Mouse (Mus musculus) heart, adult 2 months (tissue): ENCODE results near the gene Cblc. TPM values are rescaled to one million over a fixed set of nuclear protein-coding genes. Genes with fewer than 3 reads are reported as not detected.

ENCODE experiments used
- DNase-seq, 2 experiments: peaks; one replicate each; pipeline ENCODE4 v3.0.0; 2021
- H3K27ac ChIP-seq: fragments of 200-600 bp; 2 replicates; pipeline ENCODE4 v1.8.1; 2022
- H3K27me3 ChIP-seq: fragments of 200-500 bp; 2 replicates; pipeline ENCODE4 v1.6.1; 2012; ENCODE audit warnings: mild to moderate bottlenecking, low read length, inconsistent platforms, mixed read lengths; ENCODE audit not compliant: control insufficient read depth, insufficient read depth
- H3K36me3 ChIP-seq: fragments of 200-500 bp; 2 replicates; pipeline ENCODE4 v1.6.1; 2012; ENCODE audit warnings: low read length, inconsistent platforms; ENCODE audit not compliant: control insufficient read depth, insufficient read depth
- H3K4me1 ChIP-seq: fragments of 200-500 bp; 2 replicates; pipeline ENCODE4 v1.6.1; 2011; ENCODE audit warnings: low read length; ENCODE audit not compliant: control insufficient read depth, insufficient read depth
- H3K4me3 ChIP-seq: fragments of 200-600 bp; 2 replicates; pipeline ENCODE4 v1.8.1; 2022
- H3K79me2 ChIP-seq: fragments of 200-500 bp; replicated peaks from 2 replicates; pipeline ENCODE4 v1.6.1; 2012; ENCODE audit warnings: mild to moderate bottlenecking, inconsistent platforms, low read length, moderate library complexity, mixed read lengths; ENCODE audit not compliant: control insufficient read depth, insufficient read depth
- H3K9ac ChIP-seq: fragments of 200-500 bp; 2 replicates; pipeline ENCODE4 v1.6.1; 2012; ENCODE audit warnings: low read depth, mild to moderate bottlenecking, control low read depth, inconsistent platforms, low read length, mixed read lengths
- CTCF ChIP-seq: fragments of 200-600 bp; IDR thresholded peaks from 2 replicates; pipeline ENCODE4 v1.8.1; 2022; ENCODE audit warnings: antibody characterized with exemption, mild to moderate bottlenecking, moderate library complexity
- EP300 ChIP-seq: fragments of 200-500 bp; IDR thresholded peaks from 2 replicates; pipeline ENCODE4 v1.6.1; 2011; ENCODE audit warnings: low read depth, low read length, control low read depth; ENCODE audit not compliant: insufficient read depth
- POLR2A ChIP-seq: fragments of 200-500 bp; IDR thresholded peaks from 2 replicates; pipeline ENCODE4 v1.6.1; 2011; ENCODE audit warnings: mild to moderate bottlenecking, low read depth, low read length, control low read depth; ENCODE audit not compliant: insufficient read depth
- WGBS: fragments of 180-500 bp; shearing (Covaris S2); methylation state at CpG from one replicate; pipeline ENCODE4 v1.1.7; 2018; 5-methylcytosine and 5-hydroxymethylcytosine counted together
- intact Hi-C: fragments of 180-260 bp; cut with DNase I; formaldehyde crosslinking; loops from one replicate; pipeline ENCODE4 v1.15.1; 2025
- polyA plus RNA-seq: library from polyadenylated mRNA; depleted of rRNA; stranded (reverse); fragments of >200 nt; gene quantifications from 2 replicates; pipeline ENCODE4 v1.2.3, GENCODE M21; 2012
- total RNA-seq, 2 experiments: library from RNA; stranded (reverse); gene quantifications; 2 replicates each; pipeline ENCODE4 v1.2.3; 2021

Gene Cblc
- total and polyA plus RNA-seq, 3 experiments, result 0.63 to 1.2 (median 0.77) TPM

DNA sequence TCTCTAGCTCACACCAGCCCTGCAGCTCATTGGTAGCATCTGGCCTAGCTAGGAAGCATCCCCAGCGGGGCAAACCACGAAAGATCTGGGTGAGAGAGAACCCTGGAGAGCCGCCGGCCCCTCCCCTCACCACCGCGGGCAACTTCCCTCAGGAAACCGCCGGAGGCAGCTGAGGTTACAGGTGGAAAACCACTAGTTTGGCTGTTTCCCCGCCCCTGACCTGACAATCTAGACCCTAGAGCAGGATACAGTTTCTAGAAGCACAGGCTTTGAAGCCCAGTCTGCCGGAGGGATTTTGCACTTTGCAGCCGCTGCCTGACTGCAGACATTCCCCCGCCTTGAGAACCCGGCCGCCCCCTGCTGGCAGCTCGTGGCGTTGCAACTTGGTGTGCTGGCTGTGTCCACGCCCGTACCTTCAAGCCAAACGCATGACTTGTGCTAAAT lies 6.7 kb downstream of the Cblc start:
- H3K4me1 ChIP-seq, result peaks cover 3% of the 10 kb centered on the region
- H3K27me3 ChIP-seq, result no peaks in the 10 kb centered on the region
- no peaks in the 10 kb centered on the region for H3K36me3 ChIP-seq
- intact Hi-C loops, result loop anchor here (1.0 to 5.0 kb wide), 2 partner anchors 40 to 123 kb away; partner anchors contain the start of genes Clptm1 and Nectin2
- H3K79me2 ChIP-seq, result no peaks in the 10 kb centered on the region
- H3K27ac ChIP-seq, result peak overlapping the region; percentile 71
- peak overlapping the region; percentile 47 for H3K4me3 ChIP-seq
- peak overlapping the region; percentile 64 for H3K9ac ChIP-seq
- under 1% methylated on average over 19 of the region's 19 CpGs for WGBS
- DNase-seq, result peak; percentile 87 to 97
- TF ChIP-seq EP300 (peak; percentile 92), CTCF (peak; percentile 100), POLR2A (no peak)

DNA sequence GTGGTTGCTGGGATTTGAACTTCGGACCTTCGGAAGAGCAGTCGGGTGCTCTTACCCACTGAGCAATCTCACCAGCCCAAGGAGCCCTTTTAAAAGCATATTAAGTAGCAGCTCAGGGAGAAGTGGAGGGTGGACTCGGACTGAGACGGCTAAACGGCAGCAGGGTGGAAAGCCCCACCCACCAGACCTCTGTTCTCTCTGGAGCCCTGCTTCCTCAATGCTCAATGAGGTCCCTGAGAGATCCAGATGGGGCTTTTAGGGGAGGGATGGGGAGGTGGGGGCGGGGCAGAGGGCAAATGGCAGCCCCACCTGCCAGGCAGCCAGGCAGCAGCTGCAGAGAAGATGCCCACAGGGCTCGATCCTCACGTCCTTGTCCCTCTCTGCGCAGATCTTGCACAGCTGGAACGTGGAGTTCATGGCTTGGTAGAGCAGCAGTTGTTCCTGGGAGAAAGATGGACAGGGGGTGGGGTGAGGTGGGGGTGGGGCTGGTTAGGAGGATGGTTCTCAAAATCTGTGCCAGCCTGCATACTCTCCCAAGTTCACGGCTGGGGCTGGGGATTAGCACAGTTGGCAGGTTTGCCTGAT lies 10.6 kb downstream of the Cblc start:
- intact Hi-C loops, result no loop called here
- no peak for DNase-seq
- H3K36me3 ChIP-seq, result no peaks in the 10 kb centered on the region; the same call in 1 of the 2 replicates
- 52% methylated on average over 12 of the region's 12 CpGs for WGBS
- no peaks in the 10 kb centered on the region for H3K27me3 ChIP-seq
- TF ChIP-seq POLR2A (no peak), EP300 (no peak), CTCF (no peak)
- H3K4me3 ChIP-seq, result no peak overlapping the region
- H3K79me2 ChIP-seq, result no peaks in the 10 kb centered on the region
- no peak overlapping the region for H3K9ac ChIP-seq
- H3K27ac ChIP-seq, result no peak overlapping the region
- peaks cover 11% of the 10 kb centered on the region for H3K4me1 ChIP-seq

DNA sequence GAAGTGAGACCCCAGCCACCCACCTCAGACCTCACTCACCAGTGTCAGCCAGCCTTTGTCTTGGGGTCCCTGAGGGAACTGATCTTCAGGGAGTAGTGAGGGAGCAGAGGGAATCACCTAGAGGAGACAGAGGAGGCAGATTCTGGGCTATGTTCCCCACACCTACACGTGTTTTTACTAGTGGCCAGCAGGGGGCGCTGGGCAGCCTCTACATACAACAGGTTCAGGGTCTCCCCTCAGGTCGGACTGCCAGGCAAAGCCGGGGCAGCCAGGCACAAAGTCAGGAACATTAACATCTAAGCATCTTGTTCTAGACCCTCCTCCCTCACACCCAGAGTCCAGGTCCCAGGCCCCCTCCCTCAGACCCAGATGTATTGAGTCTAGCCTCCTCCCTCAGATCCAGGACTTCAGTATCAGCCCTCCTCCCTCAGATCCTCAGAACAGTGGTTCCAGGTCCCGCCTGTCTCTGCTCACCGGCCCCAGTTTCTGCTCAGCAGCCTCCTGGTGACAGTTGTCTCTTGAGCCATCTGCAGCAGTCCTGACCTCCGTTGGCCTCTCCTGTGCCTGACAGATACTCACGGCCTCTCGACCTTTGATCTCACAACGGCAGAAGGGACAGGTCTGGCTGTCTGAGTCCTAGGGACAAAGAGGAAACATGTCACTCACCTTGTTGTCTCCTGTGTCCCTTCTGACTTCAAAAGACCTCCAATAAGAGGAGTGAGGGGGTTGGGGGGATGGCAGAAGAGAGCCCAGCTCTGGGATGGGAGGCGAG lies 11.7 kb downstream of the Cblc start:
- no peaks in the 10 kb centered on the region for H3K27me3 ChIP-seq
- H3K27ac ChIP-seq, result peak overlapping the region; percentile 91; the same call in 1 of the 2 replicates
- H3K4me1 ChIP-seq, result peaks cover 10% of the 10 kb centered on the region
- H3K4me3 ChIP-seq, result no peak overlapping the region
- no peak overlapping the region for H3K9ac ChIP-seq
- intact Hi-C loops, result loop anchor here (1.0 kb wide), 1 partner anchor 29 kb away; no protein-coding TSS in a partner anchor
- TF ChIP-seq CTCF (peak; percentile 69), POLR2A (no peak)
- no peaks in the 10 kb centered on the region for H3K79me2 ChIP-seq
- WGBS, result 44% methylated on average over 11 of the region's 11 CpGs
- no peak for DNase-seq
- H3K36me3 ChIP-seq, result no peaks in the 10 kb centered on the region; the same call in 1 of the 2 replicates

DNA sequence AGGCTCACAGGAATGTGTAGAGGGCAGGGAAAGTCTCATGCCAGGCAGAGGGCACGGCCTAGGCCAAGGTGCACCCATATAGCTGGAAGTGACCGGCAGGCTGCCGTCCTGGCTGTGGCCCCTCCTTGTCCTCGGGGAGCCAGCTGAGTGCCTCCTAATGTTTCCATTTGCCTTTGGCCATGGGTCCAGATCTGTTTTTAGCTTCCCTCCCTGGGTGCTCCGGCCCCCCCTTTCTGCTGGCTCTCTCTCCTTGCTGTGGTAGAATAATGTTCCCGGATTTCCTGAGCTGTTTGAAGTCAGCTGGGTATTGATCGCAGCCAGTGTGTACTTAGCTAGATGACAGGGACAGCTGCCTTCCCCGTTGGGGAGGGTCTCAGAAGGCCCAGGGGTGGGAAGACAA lies 13.0 kb downstream of the Cblc start:
- intact Hi-C loops, result loop anchor here (1.0 kb wide), 2 partner anchors 27 to 33 kb away; partner anchors contain the start of gene Nectin2
- Histone ChIP-seq H3K79me2 (no peaks in the 10 kb centered on the region), H3K27ac (peak overlapping the region; percentile 91), H3K4me3 (no peak overlapping the region), H3K9ac (peak overlapping the region; percentile 37; the same call in 1 of the 2 replicates), H3K36me3 (no peaks in the 10 kb centered on the region; the same call in 1 of the 2 replicates), H3K4me1 (peaks cover 8% of the 10 kb centered on the region), H3K27me3 (no peaks in the 10 kb centered on the region)
- WGBS, result 12% methylated on average over 8 of the region's 8 CpGs
- no peak; the same call in none of the 2 replicates for TF ChIP-seq EP300
- 0 out of 2 replicates have a peak, but pooled peaks have one; percentile 7 for TF ChIP-seq CTCF
- peak; percentile 36; the same call in 1 of the 2 replicates for TF ChIP-seq POLR2A
- DNase-seq, result peak; percentile 79 to 85

DNA sequence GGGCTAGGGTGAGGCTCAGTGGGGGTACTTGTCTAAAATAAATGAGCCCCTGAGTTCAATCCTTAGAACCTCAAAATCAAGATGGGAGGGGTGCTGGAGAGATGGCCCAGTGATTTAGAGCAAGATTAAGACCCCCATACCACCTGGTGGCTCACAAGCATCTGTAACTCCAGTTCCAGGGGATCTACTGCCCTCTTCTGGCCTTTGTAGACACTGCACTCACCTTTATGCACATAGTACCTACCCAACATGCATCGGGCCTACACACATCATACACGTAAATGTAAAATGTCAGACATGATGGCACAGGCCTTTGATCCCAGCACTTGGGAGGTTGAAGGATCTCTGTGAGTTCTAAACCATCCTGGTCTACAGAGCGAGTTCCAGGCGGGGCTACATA lies 14.0 kb downstream of the Cblc start:
- 91% methylated on average over 4 of the region's 4 CpGs for WGBS
- intact Hi-C loops, result loop anchor here (1.0 kb wide), 1 partner anchor 32 kb away; the partner anchor contains the start of gene Nectin2
- Histone ChIP-seq H3K79me2 (no peaks in the 10 kb centered on the region), H3K4me3 (no peak overlapping the region), H3K9ac (no peak overlapping the region), H3K4me1 (peaks cover 8% of the 10 kb centered on the region), H3K27ac (peak overlapping the region; percentile 91), H3K36me3 (no peaks in the 10 kb centered on the region; the same call in 1 of the 2 replicates), H3K27me3 (no peaks in the 10 kb centered on the region)
- DNase-seq, result no peak
- peak; percentile 76 for TF ChIP-seq CTCF
- TF ChIP-seq POLR2A, result no peak
- TF ChIP-seq EP300, result 0 out of 2 replicates have a peak, but pooled peaks have one; percentile 19
